Mouse (Mus musculus): ENCODE measurements around the gene Fkbpl.

The Fkbpl gene

GRCm38 (mm10) chr17:34659181-34659896 is 14.8 kb downstream of the Fkbpl start:
- in situ Hi-C loops (cut with MboI; ENCODE audit: unreplicated experiment in 2 of 2), result no loop called here

- in situ Hi-C loops (cut with MboI; ENCODE audit: unreplicated experiment in 2 of 2), result no loop called here
These were observed 15.3 kb downstream of the Fkbpl start for GRCm38 (mm10) chr17:34659897-34660214.

GRCm38 (mm10) chr17:34660259-34660820 is 15.8 kb downstream of the Fkbpl start:
- in situ Hi-C loops (cut with MboI; ENCODE audit: unreplicated experiment in 2 of 2), result no loop called here

GRCm38 (mm10) chr17:34661121-34661591 is 16.6 kb downstream of the Fkbpl start:
- in situ Hi-C loops (cut with MboI; ENCODE audit: unreplicated experiment in 2 of 2), result no loop called here

GRCm38 (mm10) chr17:34662468-34662867 is 17.9 kb downstream of the Fkbpl start:
- in situ Hi-C loops (cut with MboI; ENCODE audit: unreplicated experiment in 2 of 2), result no loop called here

GRCm38 (mm10) chr17:34662978-34663377 is 18.4 kb downstream of the Fkbpl start:
- in situ Hi-C loops (cut with MboI; ENCODE audit: unreplicated experiment in 2 of 2), result no loop called here

- in situ Hi-C loops (cut with MboI; ENCODE audit: unreplicated experiment in 2 of 2), result no loop called here
These were observed 19.0 kb downstream of the Fkbpl start for GRCm38 (mm10) chr17:34663558-34663957.

GRCm38 (mm10) chr17:34664472-34664871 is 19.9 kb downstream of the Fkbpl start:
- in situ Hi-C loops (cut with MboI; ENCODE audit: unreplicated experiment in 2 of 2), result no loop called here

- in situ Hi-C loops (cut with MboI; ENCODE audit: unreplicated experiment in 2 of 2), result no loop called here
These were observed 25.7 kb downstream of the Fkbpl start, which contains the start of gene Tnxb for GRCm38 (mm10) chr17:34670235-34670634. Tnxb (plus strand) TSS chr17:34670535.

- in situ Hi-C loops (cut with MboI; ENCODE audit: unreplicated experiment in 2 of 2), result no loop called here
These were observed 26.8 kb downstream of the Fkbpl start for GRCm38 (mm10) chr17:34671151-34672066.

- in situ Hi-C loops (cut with MboI; ENCODE audit: unreplicated experiment in 2 of 2), result no loop called here
These were observed 27.8 kb downstream of the Fkbpl start for GRCm38 (mm10) chr17:34672246-34672792.

- in situ Hi-C loops (cut with MboI; ENCODE audit: unreplicated experiment in 2 of 2), result no loop called here
These were observed 28.6 kb downstream of the Fkbpl start for GRCm38 (mm10) chr17:34673139-34673538.

- in situ Hi-C loops (cut with MboI; ENCODE audit: unreplicated experiment in 2 of 2), result no loop called here
These were observed 30.1 kb downstream of the Fkbpl start for GRCm38 (mm10) chr17:34674524-34675204.

GRCm38 (mm10) chr17:34675205-34676092 is 30.9 kb downstream of the Fkbpl start:
- in situ Hi-C loops (cut with MboI; ENCODE audit: unreplicated experiment in 2 of 2), result no loop called here

- in situ Hi-C loops (cut with MboI; ENCODE audit: unreplicated experiment in 2 of 2), result no loop called here
These were observed 31.5 kb downstream of the Fkbpl start for GRCm38 (mm10) chr17:34676093-34676460.

GRCm38 (mm10) chr17:34676671-34677070 is 32.1 kb downstream of the Fkbpl start:
- in situ Hi-C loops (cut with MboI; ENCODE audit: unreplicated experiment in 2 of 2), result no loop called here

GRCm38 (mm10) chr17:34680191-34680590 is 35.6 kb downstream of the Fkbpl start:
- in situ Hi-C loops (cut with MboI; ENCODE audit: unreplicated experiment in 2 of 2), result no loop called here

GRCm38 (mm10) chr17:34680621-34681020 is 36.1 kb downstream of the Fkbpl start:
- in situ Hi-C loops (cut with MboI; ENCODE audit: unreplicated experiment in 2 of 2), result no loop called here

GRCm38 (mm10) chr17:34681132-34681571 is 36.6 kb downstream of the Fkbpl start:
- in situ Hi-C loops (cut with MboI; ENCODE audit: unreplicated experiment in 2 of 2), result no loop called here
